Mouse (Mus musculus) liver, adult 2 months (tissue): ENCODE data around the gene Snd1.

Source experiments
- CTCF ChIP-seq: fragments of 200-500 bp; IDR thresholded peaks from 2 replicates; pipeline ENCODE4 v1.5.1; 2011; ENCODE audit warnings: low read depth, low read length, control low read depth
- POLR2A ChIP-seq: fragments of 200-500 bp; IDR thresholded peaks from 2 replicates; pipeline ENCODE4 v1.6.1; 2011; ENCODE audit warnings: low read length, control low read depth; ENCODE audit not compliant: insufficient read depth; ENCODE audit errors: extremely low read depth

DNA sequence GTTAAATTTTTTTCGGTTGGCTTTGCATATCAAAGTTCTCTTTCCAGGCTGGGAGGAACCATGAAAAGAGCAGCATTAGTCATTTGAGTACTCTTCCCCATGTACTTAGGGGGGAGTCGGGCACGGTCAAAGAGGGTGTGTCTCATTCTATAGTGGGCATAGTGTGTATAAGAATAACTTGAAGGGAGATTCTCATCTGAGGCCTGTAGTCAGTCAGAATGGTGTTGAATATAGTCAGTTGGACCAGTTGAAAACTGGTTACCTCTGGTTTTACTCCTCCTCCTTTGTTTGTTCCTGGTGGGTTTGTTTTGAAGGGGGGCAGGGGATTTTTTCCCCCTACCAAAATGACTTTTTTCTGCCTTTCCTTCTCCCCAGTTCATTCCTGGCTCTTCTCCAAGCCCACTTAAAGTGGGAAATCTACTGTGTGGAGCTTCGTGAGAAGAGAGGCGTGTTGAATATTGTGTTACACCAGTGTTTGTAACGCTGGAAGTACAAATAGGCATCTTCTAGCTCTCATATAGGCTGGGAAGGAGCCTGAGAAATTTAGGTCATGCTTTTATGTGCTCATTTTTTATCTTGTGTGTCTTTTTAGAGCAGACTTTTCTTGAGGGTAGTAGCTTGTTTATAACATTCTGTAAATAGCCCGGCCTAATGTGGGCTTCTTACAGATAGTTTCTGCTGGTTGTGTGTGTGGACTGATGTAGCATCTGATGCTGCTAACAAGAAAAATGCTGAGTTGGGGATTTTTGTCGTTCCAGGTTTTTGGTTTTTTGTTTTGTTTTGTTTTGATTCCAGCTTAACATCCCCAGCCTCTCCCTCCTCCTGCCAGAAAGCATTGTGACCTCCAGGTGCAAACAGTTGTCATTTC lies 231.4 kb downstream of the Snd1 start:
- TF ChIP-seq CTCF, result no peak
- TF ChIP-seq POLR2A, result no peak
